Mouse (Mus musculus) embryo, embryonic 9.5 days (tissue): ENCODE data around the gene Cog1.

Source experiments
- DNase-seq: peaks from one replicate; pipeline ENCODE4 v3.0.0-alpha.2; 2017; ENCODE audit errors: extremely low spot score

Gene Cog1

GRCm38 (mm10) chr11:113703758-113704157 is 54.8 kb downstream of the Cog1 start:
- DNase-seq = peak; percentile 73

- no peak for DNase-seq
Measured at GRCm38 (mm10) chr11:113705966-113706652, 57.1 kb downstream of the Cog1 start.

GRCm38 (mm10) chr11:113708629-113709213 is 59.8 kb downstream of the Cog1 start:
- peak; percentile 19 for DNase-seq

- DNase-seq = peak; percentile 24
Measured at GRCm38 (mm10) chr11:113709272-113709671, 60.3 kb downstream of the Cog1 start.

- DNase-seq = no peak
Measured at GRCm38 (mm10) chr11:113709731-113710256, 60.8 kb downstream of the Cog1 start, which contains the start of gene Cpsf4l. Gene Cpsf4l, minus strand, starts transcription at chr11:113710017.

- peak; percentile 70 for DNase-seq
Measured at GRCm38 (mm10) chr11:113710257-113710777, 61.3 kb downstream of the Cog1 start.

GRCm38 (mm10) chr11:113711061-113711460 is 62.1 kb downstream of the Cog1 start:
- DNase-seq = no peak

- no peak for DNase-seq
Measured at GRCm38 (mm10) chr11:113715078-113715674, 66.2 kb downstream of the Cog1 start.

GRCm38 (mm10) chr11:113716132-113716531 is 67.2 kb downstream of the Cog1 start:
- DNase-seq = no peak
